Mouse (Mus musculus) Patski (cell line): ENCODE measurements around the gene Plac1. TPM values are rescaled to one million over a fixed set of nuclear protein-coding genes. Genes with fewer than 3 reads are reported as not detected.

ENCODE experiments used
- ATAC-seq: fragments of 100-300 bp; one replicate; pipeline ENCODE4 v1.8.0; 2021
- CTCF ChIA-PET: fragments of 350-600 bp; sonication (Branson Sonifier 250); formaldehyde crosslinking; loops from one replicate; lab custom pipeline; 2022; ENCODE audit warnings: inconsistent platforms; lab: Charles Lee
- POLR2A ChIA-PET: fragments of 350-600 bp; sonication (Branson Sonifier 250); formaldehyde crosslinking; loops from one replicate; lab custom pipeline; 2022; ENCODE audit warnings: antibody characterized with exemption, inconsistent platforms; lab: Charles Lee
- DNase-seq: peaks from one replicate; pipeline ENCODE4 v3.0.0-alpha.2; 2011; ENCODE audit warnings: low read depth, low spot score
- H3K27me3 ChIP-seq: fragments of 371-371 bp; one replicate; pipeline ENCODE4 v1.5.1; 2021
- CTCF ChIP-seq: fragments of 100-300 bp; IDR thresholded peaks from one replicate; pipeline ENCODE4 v1.5.1; 2021
- in situ Hi-C: fragments of 300-500 bp; cut with MboI; formaldehyde crosslinking; loops from 3 replicates; pipeline ENCODE4 v1.11.1; 2018; ENCODE audit warnings: low pct_unique_long_range_greater_than_20kb, mixed read lengths
- polyA plus RNA-seq: library from polyadenylated mRNA; unstranded; gene quantifications from one replicate; pipeline ENCODE4 v1.2.3, GENCODE M21; 2021

Gene Plac1
- polyA plus RNA-seq, 1 experiment from 2014 or later = 0.12 TPM

DNA sequence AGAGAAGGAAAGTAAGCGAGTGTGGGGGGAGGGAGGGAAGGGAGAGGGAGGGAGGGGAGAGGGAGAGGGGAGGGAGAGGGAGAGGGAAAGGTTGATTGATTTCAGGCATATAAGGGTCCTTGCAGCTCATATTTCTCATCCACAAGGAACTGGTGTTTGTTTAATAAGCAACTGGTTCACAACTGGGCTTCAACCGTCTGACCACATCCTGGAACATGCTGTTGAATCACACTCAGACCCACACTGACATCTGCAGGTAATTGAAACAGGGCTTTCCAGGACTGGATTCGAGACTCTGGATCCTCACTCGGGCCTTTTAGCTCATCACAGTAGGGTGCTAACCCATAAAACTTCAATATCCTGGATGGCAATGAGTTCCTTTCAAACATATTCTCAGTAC is 6.2 kb downstream of the Plac1 start:
- CTCF ChIA-PET = interaction anchor here (0.6 to 2.3 kb wide), 12 partner anchors 8 to 258 kb away, joined by 3 to 10 read pairs (median 4); no protein-coding TSS in a partner anchor
- in situ Hi-C loops = loop anchor here (5.0 kb wide), 1 partner anchor 206 kb away; no protein-coding TSS in a partner anchor
- DNase-seq = no peak
- POLR2A ChIA-PET = no interaction called here
- ATAC-seq = no peak
- TF ChIP-seq CTCF = peak; percentile 69
- peaks cover 47% of the 10 kb centered on the region for H3K27me3 ChIP-seq

DNA sequence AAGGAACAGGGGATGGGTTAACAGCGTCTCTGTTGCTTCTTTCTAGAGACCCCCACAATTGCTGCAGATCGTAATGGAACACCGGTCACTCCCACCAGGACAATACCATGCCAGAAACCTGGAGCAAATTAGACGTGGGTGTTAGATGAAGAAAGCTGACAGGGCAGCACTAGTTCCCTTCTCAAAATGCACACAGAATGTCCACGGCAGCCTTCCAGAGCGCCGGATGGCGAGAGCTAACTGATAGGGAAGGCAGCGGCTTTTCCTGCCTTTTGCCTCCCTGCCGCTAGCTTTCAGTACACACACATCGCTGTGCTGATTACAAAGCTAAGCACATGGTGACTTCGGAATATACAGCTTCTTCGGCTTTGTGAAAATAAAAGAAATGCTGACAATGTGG is 7.9 kb downstream of the Plac1 start:
- POLR2A ChIA-PET = no interaction called here
- in situ Hi-C loops = loop anchor here (5.0 kb wide), 1 partner anchor 205 kb away; no protein-coding TSS in a partner anchor
- H3K27me3 ChIP-seq = peaks cover 58% of the 10 kb centered on the region
- DNase-seq (no peak), ATAC-seq (no peak)
- CTCF ChIA-PET = interaction anchor here (0.7 to 2.3 kb wide), 2 partner anchors 18 to 215 kb away, joined by 3 to 7 read pairs; no protein-coding TSS in a partner anchor
- no peak for TF ChIP-seq CTCF

DNA sequence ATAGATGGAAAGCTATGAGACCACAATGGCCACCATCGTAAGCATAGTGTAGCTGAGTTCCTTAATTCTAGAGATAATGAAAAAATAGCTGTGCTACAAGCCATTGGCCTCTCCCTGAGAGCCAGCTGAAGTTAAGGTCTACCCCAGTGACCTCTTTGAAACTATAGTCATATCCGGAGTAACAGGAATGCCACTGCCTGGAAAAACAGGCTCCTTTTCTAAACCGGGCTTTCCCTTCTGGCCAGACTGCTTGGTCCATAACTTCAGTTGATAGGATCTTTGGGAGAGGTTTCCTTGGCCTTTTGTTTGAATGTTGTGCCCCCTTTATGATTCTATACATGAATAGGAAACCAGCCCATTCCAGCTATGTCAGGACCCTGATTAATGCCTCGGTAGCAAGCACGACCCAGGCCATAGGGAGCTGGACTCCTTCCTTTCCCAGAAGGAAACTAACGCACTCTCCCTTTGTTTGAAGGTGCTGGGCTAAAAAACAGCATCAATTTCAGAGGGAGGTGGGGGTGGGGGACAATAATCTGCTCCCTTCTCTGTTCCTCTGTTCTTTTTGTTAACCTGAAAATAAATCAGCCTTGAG is 15.5 kb downstream of the Plac1 start:
- in situ Hi-C loops = no loop called here
- no peak for ATAC-seq

DNA sequence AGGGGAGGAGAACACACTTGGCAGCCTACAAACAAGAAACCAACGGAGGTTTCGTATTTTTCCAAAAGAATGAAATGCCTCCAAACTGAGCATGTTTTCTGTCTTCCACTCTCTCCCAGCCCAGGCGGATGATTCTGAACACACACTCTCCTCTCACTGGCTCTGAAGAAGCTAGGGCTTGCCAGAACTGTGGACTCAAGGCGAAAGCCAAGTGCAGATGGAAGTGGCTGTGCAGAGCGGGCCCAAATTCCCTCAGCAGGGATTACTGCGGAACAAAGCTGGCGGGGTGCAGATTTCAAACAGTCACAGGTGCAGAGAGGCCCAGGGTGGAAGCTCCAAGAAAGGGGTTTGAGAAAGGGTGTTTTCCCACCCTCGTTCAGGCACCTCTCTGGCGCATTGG is 19.1 kb downstream of the Plac1 start:
- ATAC-seq = no peak
- in situ Hi-C loops = no loop called here
- ChIA-PET CTCF (no interaction called here), POLR2A (no interaction called here)
- H3K27me3 ChIP-seq = peaks cover 17% of the 10 kb centered on the region
- TF ChIP-seq CTCF = no peak
- no peak for DNase-seq

More for the DNA sequence above, 15.5 kb downstream of the Plac1 start:
- TF ChIP-seq CTCF = no peak
- H3K27me3 ChIP-seq = peaks cover 28% of the 10 kb centered on the region
- CTCF ChIA-PET = interaction anchor here (1.0 kb wide), 1 partner anchor 9 kb away, joined by 4 read pairs; no protein-coding TSS in a partner anchor
- no peak for DNase-seq
- POLR2A ChIA-PET = no interaction called here

DNA sequence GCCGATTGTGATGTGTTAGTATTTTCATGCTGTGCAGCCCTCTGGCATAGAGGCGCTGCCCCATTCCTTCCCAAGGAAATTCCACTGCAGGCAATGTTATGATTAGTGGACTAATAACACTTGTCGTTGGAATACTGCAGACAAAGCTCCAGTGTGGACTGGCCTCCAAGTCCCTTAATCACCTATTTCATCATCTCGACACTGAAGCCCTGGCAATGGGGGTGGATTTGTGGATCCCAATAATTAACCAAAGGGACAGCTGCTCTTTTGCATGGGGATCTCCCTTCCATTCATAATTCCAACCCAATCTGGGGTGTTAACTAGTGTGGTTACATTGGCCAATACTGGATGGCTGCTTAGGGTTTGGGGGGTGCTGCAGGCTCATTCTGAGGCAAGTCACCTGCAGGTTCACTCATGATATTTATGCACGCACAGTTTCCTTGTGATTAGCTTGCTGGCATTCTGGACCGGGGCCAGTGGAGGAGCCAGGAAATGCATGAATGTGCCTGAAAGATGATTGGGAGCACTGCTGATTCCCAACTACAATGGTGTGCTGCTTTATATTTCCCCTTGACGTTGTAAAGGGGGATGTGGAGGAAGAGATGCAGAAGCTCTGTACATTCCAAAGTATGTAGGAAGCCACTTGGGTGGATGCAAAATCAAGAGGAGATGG is 25.2 kb downstream of the Plac1 start:
- DNase-seq = no peak
- TF ChIP-seq CTCF = no peak
- in situ Hi-C loops = no loop called here
- no peak for ATAC-seq
- ChIA-PET CTCF (interaction anchor here (1.0 to 1.1 kb wide), 2 partner anchors 11 to 17 kb away, joined by 3 read pairs; no protein-coding TSS in a partner anchor), POLR2A (no interaction called here)
- H3K27me3 ChIP-seq = peaks cover 10% of the 10 kb centered on the region

DNA sequence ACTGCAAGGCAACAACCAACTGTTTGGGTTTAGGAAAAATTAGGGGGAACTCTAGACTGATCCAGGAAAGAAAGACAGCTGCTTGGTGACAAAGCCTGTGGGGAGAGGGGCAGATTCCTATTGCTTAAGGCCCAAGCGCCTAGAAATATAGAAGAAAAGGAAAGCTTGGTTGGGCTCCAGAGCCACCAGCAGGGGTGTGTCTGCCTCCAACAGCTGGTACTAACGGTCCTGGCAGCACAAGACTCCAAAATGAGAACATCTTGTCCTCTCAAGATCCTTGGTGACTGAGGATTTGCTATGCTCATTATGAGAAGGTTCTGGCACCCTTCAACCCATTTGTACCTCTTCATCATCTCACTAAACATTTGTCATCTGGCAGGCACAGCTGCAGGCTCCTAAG is 26.1 kb downstream of the Plac1 start:
- in situ Hi-C loops = no loop called here
- DNase-seq (no peak), ATAC-seq (no peak)
- no peak for TF ChIP-seq CTCF
- peaks cover 10% of the 10 kb centered on the region for H3K27me3 ChIP-seq
- ChIA-PET CTCF (interaction anchor here (1.0 kb wide), 1 partner anchor 18 kb away, joined by 3 read pairs; no protein-coding TSS in a partner anchor), POLR2A (no interaction called here)

DNA sequence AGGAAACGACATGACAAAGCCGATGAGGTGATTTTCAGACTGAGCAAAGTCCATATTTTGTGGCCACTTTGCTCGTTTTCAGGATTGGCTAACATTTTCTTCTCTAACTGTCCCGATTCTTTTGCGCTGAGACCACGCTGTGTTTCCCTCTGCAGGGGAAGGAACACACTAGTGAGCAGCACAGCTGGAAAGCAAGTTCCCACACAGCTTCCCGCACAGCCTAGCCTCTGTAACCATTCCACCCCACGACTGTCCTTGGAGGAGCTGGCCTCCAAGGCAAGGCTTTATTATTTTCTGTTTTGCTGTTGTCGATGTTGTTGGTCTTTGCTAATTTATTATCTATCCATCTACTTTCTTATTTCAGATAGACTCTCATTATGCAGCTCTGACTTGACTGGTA is 27.4 kb downstream of the Plac1 start:
- peaks cover 18% of the 10 kb centered on the region for H3K27me3 ChIP-seq
- ATAC-seq (no peak), DNase-seq (no peak)
- ChIA-PET POLR2A (interaction anchor here (0.7 kb wide), 1 partner anchor 1449 kb away, joined by 3 read pairs; no protein-coding TSS in a partner anchor), CTCF (no interaction called here)
- in situ Hi-C loops = no loop called here
- TF ChIP-seq CTCF = no peak

DNA sequence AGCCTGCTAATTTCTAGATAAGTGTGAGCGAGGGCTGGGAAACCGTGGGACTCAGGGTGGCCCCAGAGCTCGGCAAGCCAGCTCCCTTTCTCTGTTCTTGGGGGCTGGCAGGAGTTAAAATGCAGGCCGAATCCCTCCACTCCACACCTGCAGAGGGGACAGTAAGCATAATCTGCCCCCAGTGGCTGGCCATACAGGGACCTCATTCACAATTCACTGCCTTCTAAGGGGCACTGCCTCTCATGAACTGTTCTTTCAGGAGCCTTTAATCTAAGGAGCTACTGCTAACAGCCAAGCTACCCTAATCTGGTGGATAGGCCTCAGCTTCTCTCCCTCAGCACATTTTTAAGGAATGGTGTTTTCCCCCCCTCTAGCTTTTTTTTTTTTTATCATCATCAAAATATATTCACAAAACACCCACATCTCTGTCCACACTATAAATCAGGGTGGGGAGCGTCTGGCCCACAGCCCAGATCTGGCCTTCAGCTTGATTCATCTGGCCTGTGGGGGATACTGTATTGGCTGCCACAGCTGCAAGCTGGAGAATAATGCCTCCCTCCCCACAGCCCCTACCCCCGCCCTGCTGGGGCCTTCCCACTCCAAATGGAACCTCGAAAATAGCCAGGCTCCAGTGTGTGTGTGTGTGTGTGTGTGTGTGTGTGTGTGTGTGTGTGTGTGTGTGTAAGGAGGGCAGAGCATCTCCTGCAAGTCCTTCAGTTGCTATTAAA is 28.0 kb downstream of the Plac1 start:
- no peak for ATAC-seq
- POLR2A ChIA-PET = no interaction called here
- TF ChIP-seq CTCF = no peak
- peaks cover 18% of the 10 kb centered on the region for H3K27me3 ChIP-seq
- CTCF ChIA-PET = no interaction called here
- no peak for DNase-seq
- in situ Hi-C loops = no loop called here

DNA sequence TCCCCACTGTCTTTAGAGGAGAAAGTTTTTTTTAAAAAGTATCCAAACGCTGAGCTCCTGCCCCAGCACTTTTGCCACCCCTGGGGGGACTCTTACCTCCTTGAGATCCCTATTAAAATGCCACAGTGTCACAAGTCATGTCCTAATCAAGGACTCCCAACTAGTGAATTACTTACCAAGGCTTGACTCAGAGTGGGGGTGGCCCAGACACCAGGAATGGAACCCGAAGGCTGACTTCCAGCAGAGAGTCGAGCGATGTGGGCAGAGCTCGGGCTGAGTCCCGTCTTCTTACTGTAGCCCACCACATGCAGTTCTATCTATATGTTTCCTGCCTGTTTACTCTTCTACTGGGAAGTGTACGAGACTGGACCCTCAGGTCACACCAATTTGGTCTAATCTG is 30.5 kb downstream of the Plac1 start:
- no peak for ATAC-seq
- in situ Hi-C loops = no loop called here
- ChIA-PET POLR2A (no interaction called here), CTCF (interaction anchor here (1.5 kb wide), 1 partner anchor 13 kb away, joined by 3 read pairs; no protein-coding TSS in a partner anchor)
- H3K27me3 ChIP-seq = peaks cover 8% of the 10 kb centered on the region
- TF ChIP-seq CTCF = no peak
- no peak for DNase-seq

DNA sequence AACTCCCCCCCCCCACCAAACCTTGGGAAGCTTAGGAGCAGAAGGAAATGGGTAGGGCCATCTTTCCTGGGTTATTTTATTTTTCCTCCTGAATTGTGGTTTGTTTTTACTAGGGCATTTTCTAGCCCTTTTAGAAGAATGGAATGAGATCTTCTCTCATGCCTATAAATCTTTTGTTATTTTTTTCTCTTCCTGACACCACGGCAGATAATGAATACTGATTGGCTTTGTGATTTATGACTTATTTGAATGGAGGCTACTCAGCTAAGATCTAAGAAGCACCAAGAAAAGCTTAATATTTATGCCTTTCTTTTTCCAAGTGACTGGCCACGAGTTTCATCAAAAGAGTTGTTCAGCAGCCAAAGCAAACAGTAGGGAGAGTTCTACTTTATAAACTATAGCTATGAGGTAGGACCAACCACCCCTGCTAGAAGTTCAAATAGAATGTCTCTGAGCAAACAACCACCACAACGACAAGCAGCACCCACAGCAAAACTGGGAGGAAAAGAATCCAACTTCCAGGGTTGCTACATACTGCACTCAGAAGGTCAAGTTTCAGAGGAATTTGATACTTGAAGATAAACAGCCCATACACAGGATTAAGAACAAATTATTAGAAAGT is 35.1 kb downstream of the Plac1 start:
- ChIA-PET POLR2A (interaction anchor here (0.6 kb wide), 1 partner anchor 619 kb away, joined by 4 read pairs; no protein-coding TSS in a partner anchor), CTCF (no interaction called here)
- DNase-seq (no peak), ATAC-seq (no peak)
- peaks cover 16% of the 10 kb centered on the region for H3K27me3 ChIP-seq
- in situ Hi-C loops = no loop called here
- no peak for TF ChIP-seq CTCF
